Mouse (Mus musculus) CH12.LX (cell line): ENCODE results near the gene Asic2. TPM values are rescaled to one million over a fixed set of nuclear protein-coding genes. Genes with fewer than 3 reads are reported as not detected.

Experiments used
- DNase-seq: peaks from one replicate; pipeline ENCODE4 v3.0.0-alpha.2; 2013; ENCODE audit errors: extremely low read depth
- H3K27ac ChIP-seq: 2 replicates; pipeline ENCODE4 v1.5.1; 2012; ENCODE audit warnings: low read depth, mild to moderate bottlenecking, control low read depth, moderate library complexity; ENCODE audit not compliant: insufficient read depth
- H3K27me3 ChIP-seq: replicated peaks from 2 replicates; pipeline ENCODE3; 2012; ENCODE audit warnings: inconsistent platforms
- H3K36me3 ChIP-seq, 2 experiments: replicated peaks in 1 of 2; 2 replicates each; pipeline versions ENCODE3 to v1.6.1; 2012; ENCODE audit warnings: inconsistent platforms in 1 of 2, low read length in 1 of 2, mild to moderate bottlenecking in 1 of 2, mixed read lengths in 1 of 2, moderate library complexity in 1 of 2; ENCODE audit not compliant: control insufficient read depth in 1 of 2, insufficient read depth in 1 of 2
- H3K4me1 ChIP-seq, 2 experiments: 2 replicates each; pipeline ENCODE4 v1.6.1; 2012; ENCODE audit warnings: inconsistent platforms in 1 of 2, moderate library complexity in 1 of 2; ENCODE audit not compliant: insufficient read depth in 2 of 2, control insufficient read depth in 1 of 2
- H3K4me2 ChIP-seq: 2 replicates; pipeline ENCODE4 v1.6.1; 2012; ENCODE audit warnings: low read depth, mild to moderate bottlenecking, control low read depth; ENCODE audit not compliant: poor library complexity, insufficient read depth, severe bottlenecking
- H3K4me3 ChIP-seq, 3 experiments: fragments of 150-350 bp in 1 of 3; sonication (generic) in 1 of 3; replicated peaks in 1 of 3; 2 replicates each; pipeline versions ENCODE3 to v1.5.1; 2011 to 2012; ENCODE audit warnings: low read depth in 2 of 3, low read length in 2 of 3, mild to moderate bottlenecking in 2 of 3, moderate library complexity in 2 of 3, control low read depth in 1 of 3, improper control_type of control experiment in 1 of 3, inconsistent platforms in 1 of 3, mixed read lengths in 1 of 3; ENCODE audit not compliant: poor library complexity in 1 of 3
- H3K79me2 ChIP-seq: replicated peaks from 2 replicates; pipeline ENCODE4 v1.6.1; 2012; ENCODE audit warnings: mild to moderate bottlenecking, moderate library complexity; ENCODE audit not compliant: control insufficient read depth, poor library complexity, insufficient read depth, severe bottlenecking; ENCODE audit errors: extremely low read depth
- H3K9ac ChIP-seq: 2 replicates; pipeline ENCODE4 v1.6.1; 2012; ENCODE audit warnings: low read depth, mild to moderate bottlenecking, control low read depth, moderate library complexity; ENCODE audit not compliant: insufficient read depth
- H3K9me3 ChIP-seq: replicated peaks from 2 replicates; pipeline ENCODE3; 2012; ENCODE audit warnings: low read length, inconsistent platforms, mixed read lengths
- BHLHE40 ChIP-seq: IDR thresholded peaks from 2 replicates; pipeline ENCODE4 v1.6.1; 2011; ENCODE audit warnings: mild to moderate bottlenecking, low read depth, low read length, improper control_type of control experiment
- CHD1 ChIP-seq: IDR thresholded peaks from 2 replicates; pipeline ENCODE4 v1.6.1; 2012; ENCODE audit warnings: low read depth, low read length, improper control_type of control experiment, inconsistent platforms
- CHD2 ChIP-seq: IDR thresholded peaks from 2 replicates; pipeline ENCODE4 v1.6.1; 2011; ENCODE audit warnings: low read length, improper control_type of control experiment
- E2F4 ChIP-seq: IDR thresholded peaks from 2 replicates; pipeline ENCODE4 v1.6.1; 2011; ENCODE audit warnings: low read depth, low read length, improper control_type of control experiment; ENCODE audit not compliant: insufficient replicate concordance
- ELF1 ChIP-seq: IDR thresholded peaks from 2 replicates; pipeline ENCODE4 v1.6.1; 2014; ENCODE audit warnings: low read depth, mild to moderate bottlenecking, inconsistent platforms, low read length, improper control_type of control experiment
- EP300 ChIP-seq: IDR thresholded peaks from 2 replicates; pipeline ENCODE4 v1.6.1; 2011; ENCODE audit warnings: low read length, improper control_type of control experiment
- ETS1 ChIP-seq: conservative IDR thresholded peaks from 2 replicates; pipeline ENCODE4 v1.6.1; 2012; ENCODE audit warnings: low read depth, mild to moderate bottlenecking, inconsistent platforms, low read length, improper control_type of control experiment, moderate library complexity
- HCFC1 ChIP-seq: IDR thresholded peaks from 2 replicates; pipeline ENCODE4 v1.6.1; 2012; ENCODE audit warnings: low read depth, mild to moderate bottlenecking, inconsistent platforms, low read length, improper control_type of control experiment
- JUN ChIP-seq: IDR thresholded peaks from 2 replicates; pipeline ENCODE4 v1.6.1; 2011; ENCODE audit warnings: low read depth, mild to moderate bottlenecking, low read length, improper control_type of control experiment, moderate library complexity; ENCODE audit not compliant: insufficient read depth
- KAT2A ChIP-seq: IDR thresholded peaks from 2 replicates; pipeline ENCODE4 v1.6.1; 2012; ENCODE audit warnings: low read length, improper control_type of control experiment, inconsistent platforms; ENCODE audit not compliant: insufficient replicate concordance
- MAFK ChIP-seq: IDR thresholded peaks from 2 replicates; pipeline ENCODE4 v1.6.1; 2011; ENCODE audit warnings: low read length, improper control_type of control experiment; ENCODE audit not compliant: insufficient replicate concordance
- MAZ ChIP-seq: IDR thresholded peaks from 2 replicates; pipeline ENCODE4 v1.6.1; 2012; ENCODE audit warnings: low read depth, mild to moderate bottlenecking, inconsistent platforms, low read length, improper control_type of control experiment, moderate library complexity
- MEF2A ChIP-seq: IDR thresholded peaks from 2 replicates; pipeline ENCODE4 v1.6.1; 2014; ENCODE audit warnings: low read depth, mild to moderate bottlenecking, inconsistent platforms, low read length, improper control_type of control experiment, borderline replicate concordance
- MXI1 ChIP-seq: IDR thresholded peaks from 2 replicates; pipeline ENCODE4 v1.6.1; 2011; ENCODE audit warnings: mild to moderate bottlenecking, low read depth, low read length, improper control_type of control experiment
- MYC ChIP-seq: IDR thresholded peaks from 2 replicates; pipeline ENCODE4 v1.6.1; 2011; ENCODE audit warnings: low read depth, mild to moderate bottlenecking, improper control_type of control experiment, low read length
- NELFE ChIP-seq: IDR thresholded peaks from 2 replicates; pipeline ENCODE4 v1.6.1; 2011; ENCODE audit warnings: low read depth, low read length, improper control_type of control experiment
- PAX5 ChIP-seq: IDR thresholded peaks from 2 replicates; pipeline ENCODE4 v1.6.1; 2012; ENCODE audit warnings: low read length, inconsistent platforms, mixed read lengths
- POLR2AphosphoS2 ChIP-seq: IDR thresholded peaks from 2 replicates; pipeline ENCODE4 v1.6.1; 2011; ENCODE audit warnings: low read depth, low read length, improper control_type of control experiment
- RAD21 ChIP-seq: IDR thresholded peaks from 2 replicates; pipeline ENCODE4 v1.6.1; 2011; ENCODE audit warnings: low read depth, mild to moderate bottlenecking, low read length, improper control_type of control experiment, moderate library complexity
- RCOR1 ChIP-seq: conservative IDR thresholded peaks from 2 replicates; pipeline ENCODE4 v1.6.1; 2012; ENCODE audit warnings: low read depth, mild to moderate bottlenecking, inconsistent platforms, low read length, improper control_type of control experiment
- SIN3A ChIP-seq: IDR thresholded peaks from 2 replicates; pipeline ENCODE4 v1.6.1; 2012; ENCODE audit warnings: low read length, improper control_type of control experiment, inconsistent platforms
- SMC3 ChIP-seq: IDR thresholded peaks from 2 replicates; pipeline ENCODE4 v1.6.1; 2011; ENCODE audit warnings: low read depth, low read length, improper control_type of control experiment
- TCF12 ChIP-seq: IDR thresholded peaks from 2 replicates; pipeline ENCODE4 v1.6.1; 2014; ENCODE audit warnings: low read depth, mild to moderate bottlenecking, inconsistent platforms, low read length, improper control_type of control experiment
- UBTF ChIP-seq: IDR thresholded peaks from 2 replicates; pipeline ENCODE4 v1.6.1; 2012; ENCODE audit warnings: low read depth, mild to moderate bottlenecking, inconsistent platforms, low read length, improper control_type of control experiment, moderate library complexity
- USF1 ChIP-seq: IDR thresholded peaks from 2 replicates; pipeline ENCODE4 v1.6.1; 2014; ENCODE audit warnings: low read depth, mild to moderate bottlenecking, inconsistent platforms, low read length, improper control_type of control experiment
- USF2 ChIP-seq: conservative IDR thresholded peaks from 2 replicates; pipeline ENCODE4 v1.6.1; 2011; ENCODE audit warnings: low read depth, low read length, improper control_type of control experiment
- ZKSCAN1 ChIP-seq: IDR thresholded peaks from 2 replicates; pipeline ENCODE4 v1.6.1; 2012; ENCODE audit warnings: low read depth, inconsistent platforms, low read length, improper control_type of control experiment, borderline replicate concordance
- ZMIZ1 ChIP-seq: IDR thresholded peaks from 2 replicates; pipeline ENCODE4 v1.6.1; 2012; ENCODE audit warnings: low read depth, mild to moderate bottlenecking, inconsistent platforms, low read length, improper control_type of control experiment
- ZNF384 ChIP-seq: IDR thresholded peaks from 2 replicates; pipeline ENCODE4 v1.6.1; 2012; ENCODE audit warnings: low read depth, low read length, improper control_type of control experiment, inconsistent platforms
- dilution Hi-C: fragments of 300-500 bp; cut with MboI; formaldehyde crosslinking; loops from 2 replicates; pipeline ENCODE4 v1.14.3; 2020; ENCODE audit warnings: low sequenced_read_pairs; ENCODE audit not compliant: extremely low pct_unique_long_range_greater_than_20kb, extremely low pct_ligation_motif_present
- in situ Hi-C: fragments of 300-500 bp; cut with MboI; formaldehyde crosslinking; loops from 3 replicates; pipeline ENCODE4 v1.14.3; 2019; ENCODE audit warnings: low sequenced_read_pairs, low pct_ligation_motif_present, low pct_unique_long_range_greater_than_20kb, mixed read lengths
- polyA plus RNA-seq: library from polyadenylated mRNA; unstranded; fragments of >175 nt; gene quantifications from 2 replicates; pipeline ENCODE4 v1.2.1, GENCODE M21; 2012; ENCODE audit warnings: low read depth; ENCODE audit not compliant: insufficient read length
- total RNA-seq, 2 experiments: library from RNA; depleted of rRNA; stranded (reverse); fragments of 300-350 nt in 1 of 2; fragments of >200 nt in 1 of 2; gene quantifications; 2 replicates each; pipeline ENCODE4 v1.2.3; 2012 to 2014

The Asic2 gene
- total and polyA plus RNA-seq, 3 experiments, result not detected

DNA sequence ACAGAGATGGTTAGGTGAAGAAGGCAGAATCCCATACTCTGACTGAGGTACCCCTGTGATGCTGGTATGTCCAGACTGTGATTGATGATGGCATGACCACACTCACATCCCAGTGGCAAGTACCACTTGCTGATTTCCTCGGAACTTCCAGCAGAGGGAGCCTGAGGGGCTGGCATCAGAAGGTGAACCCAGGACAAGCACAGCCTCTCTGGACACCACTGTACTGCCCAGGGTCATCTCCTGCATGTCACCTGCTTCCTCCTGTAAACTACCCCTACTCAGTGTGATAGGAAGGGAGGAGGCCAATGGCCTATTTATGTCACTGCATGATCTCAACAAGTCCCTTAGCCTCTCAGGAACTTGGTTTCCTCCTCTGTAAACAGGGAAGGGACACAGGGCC is 27.3 kb downstream of the Asic2 start (continued):
- TF ChIP-seq ELF1, result no peak
- no peak for TF ChIP-seq CHD2

DNA sequence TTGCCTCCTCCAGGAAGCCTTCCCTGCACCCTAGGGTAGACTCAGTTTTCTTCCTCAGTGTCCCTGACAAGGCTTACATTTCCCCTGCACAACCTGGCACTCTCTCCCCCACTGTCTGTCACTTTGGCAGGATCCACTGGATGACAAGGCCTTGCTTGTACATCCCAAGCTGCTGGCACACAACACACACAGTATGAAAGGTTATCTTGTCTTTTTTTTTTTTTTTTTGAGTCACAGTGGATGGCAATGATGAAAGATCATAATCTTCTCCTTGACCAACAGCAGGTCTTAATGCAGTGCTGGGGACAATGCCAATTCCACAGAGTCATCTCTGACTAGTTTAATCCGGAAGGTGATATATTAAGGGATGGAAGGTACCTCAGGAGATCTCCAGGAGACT is 30.7 kb downstream of the Asic2 start:
- dilution Hi-C loops, result no loop called here
- H3K27ac ChIP-seq, result no peak overlapping the region
- H3K4me2 ChIP-seq, result no peak overlapping the region

DNA sequence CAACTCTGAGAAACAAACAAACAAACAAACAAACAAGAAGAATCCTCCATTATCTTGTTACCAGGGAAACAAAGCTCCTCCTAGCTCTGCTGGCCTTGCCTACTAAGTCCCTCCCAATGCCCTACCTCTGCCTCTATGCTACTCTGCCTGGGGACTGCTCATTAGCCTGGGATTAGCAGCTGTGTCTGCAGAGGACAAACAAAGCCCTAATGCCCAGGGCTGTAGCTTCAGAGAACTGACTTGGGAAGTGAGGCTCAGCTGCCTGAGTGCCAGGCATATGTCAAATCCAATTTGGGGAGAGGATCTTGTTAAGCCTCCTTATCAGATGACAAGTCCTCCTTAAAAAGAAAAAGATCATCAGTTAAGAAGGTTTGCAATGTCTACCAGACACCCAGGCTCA is 41.9 kb downstream of the Asic2 start:
- peaks cover 37% of the 10 kb centered on the region for H3K27me3 ChIP-seq
- no peak overlapping the region for H3K9ac ChIP-seq
- no peaks in the 10 kb centered on the region for H3K9me3 ChIP-seq
- no peaks in the 10 kb centered on the region for H3K36me3 ChIP-seq
- H3K4me3 ChIP-seq, result no peak overlapping the region
- DNase-seq, result no peak
- no peaks in the 10 kb centered on the region for H3K79me2 ChIP-seq
- TF ChIP-seq NELFE, result no peak
- no peak for TF ChIP-seq ZMIZ1
- TF ChIP-seq BHLHE40, result no peak
- TF ChIP-seq POLR2AphosphoS2, result no peak
- no peak for TF ChIP-seq SIN3A
- no peak for TF ChIP-seq CHD1
- TF ChIP-seq MAZ, result no peak
- TF ChIP-seq UBTF, result no peak
- TF ChIP-seq RAD21, result no peak
- no peak for TF ChIP-seq HCFC1
- no peak for TF ChIP-seq ZKSCAN1
- TF ChIP-seq E2F4, result no peak
- TF ChIP-seq PAX5, result no peak
- TF ChIP-seq SMC3, result no peak
- no peak for TF ChIP-seq MYC
- TF ChIP-seq KAT2A, result no peak
- TF ChIP-seq USF1, result no peak
- TF ChIP-seq MXI1, result no peak
- H3K27ac ChIP-seq, result no peak overlapping the region
- 0 out of 4 replicates have a peak, but pooled peaks cover 0 to 3% of the 10 kb centered on the region in 2 experiments for H3K4me1 ChIP-seq
- in situ Hi-C loops, result no loop called here
- dilution Hi-C loops, result no loop called here
- H3K4me2 ChIP-seq, result no peak overlapping the region

More for the DNA sequence above, 30.7 kb downstream of the Asic2 start:
- Histone ChIP-seq H3K36me3 (no peaks in the 10 kb centered on the region), H3K27me3 (peaks cover 82% of the 10 kb centered on the region), H3K4me3 (no peak overlapping the region), H3K4me1 (0 out of 4 replicates have a peak, but pooled peaks cover 0 to 4% of the 10 kb centered on the region in 2 experiments), H3K79me2 (no peaks in the 10 kb centered on the region), H3K9me3 (no peaks in the 10 kb centered on the region), H3K9ac (no peak overlapping the region)
- in situ Hi-C loops, result no loop called here
- no peak for DNase-seq
- TF ChIP-seq EP300 (no peak), JUN (no peak), ELF1 (no peak), USF1 (no peak), TCF12 (no peak), HCFC1 (no peak), ZKSCAN1 (no peak), POLR2AphosphoS2 (no peak), ZMIZ1 (no peak), MAZ (no peak), RCOR1 (no peak), SIN3A (no peak), MXI1 (no peak), ETS1 (no peak), MEF2A (no peak), USF2 (no peak), MAFK (no peak), ZNF384 (no peak)
